Mouse (Mus musculus): ENCODE results near the gene Tgfbr3l.

DNA sequence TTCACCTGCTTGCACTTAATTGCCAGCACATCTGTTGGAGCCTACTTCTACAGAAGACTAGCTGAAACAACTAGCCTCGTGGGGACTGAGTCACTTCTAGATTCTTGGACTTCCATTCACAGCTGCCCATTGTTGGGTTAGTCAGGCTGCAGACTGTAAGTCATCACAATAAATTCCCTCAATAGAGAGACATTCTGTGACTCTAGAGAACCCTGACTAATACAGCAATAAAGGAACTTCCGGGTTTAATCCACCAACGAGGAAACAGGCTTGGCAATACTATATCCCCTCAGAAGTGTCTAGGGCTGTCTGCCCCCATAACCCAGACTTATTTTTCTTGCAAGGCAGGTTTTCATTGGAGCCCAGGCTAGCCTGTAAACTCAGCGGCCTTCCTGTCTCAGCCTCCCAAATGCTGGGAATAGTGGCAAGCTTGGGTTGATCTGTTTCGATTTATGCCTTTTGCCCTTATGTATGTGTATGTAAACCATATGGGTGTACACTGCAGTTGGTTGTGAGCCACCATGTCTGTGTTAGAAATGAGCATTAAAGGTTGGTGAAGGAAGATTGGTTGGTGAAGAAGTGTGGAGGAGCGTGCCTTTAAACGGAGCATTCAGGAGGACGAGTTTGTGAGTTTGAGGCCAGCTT lies 4.2 kb downstream of the Tgfbr3l start:
- TF ChIP-seq CTCF (IDR thresholded peaks at IDR 0.05; ENCODE audit: extremely low read depth, insufficient read depth, low read length) (no peak), POLR2A (IDR thresholded peaks at IDR 0.05; ENCODE audit: extremely low read depth, insufficient read depth, low read length) (no peak)
